Mouse (Mus musculus): ENCODE results near the gene Lactb. TPM values are rescaled to one million over a fixed set of nuclear protein-coding genes. Genes with fewer than 3 reads are reported as not detected.

Lactb gene
- total and polyA plus RNA-seq, 3 experiments: 14.6 to 29.4 (median 23.7) TPM

- dilution Hi-C loops (cut with MboI; ENCODE audit: extremely low pct_ligation_motif_present, extremely low pct_unique_long_range_greater_than_20kb, low sequenced_read_pairs): no loop called here
- DNase-seq (ENCODE audit: extremely low read depth): no peak
Observed at GRCm38 (mm10) chr9:67006376-67006775, 31.1 kb upstream of the Lactb start.

GRCm38 (mm10) chr9:67005161-67005742, 30.0 kb upstream of the Lactb start:
- Histone ChIP-seq H3K36me3 (replicated peaks in 1 of 2; ENCODE audit: control insufficient read depth in 1 of 2, insufficient read depth in 1 of 2, low read length in 1 of 2) (no peaks in the 10 kb centered on the region), H3K9ac (ENCODE audit: insufficient read depth, low read depth) (no peak overlapping the region), H3K4me1 (ENCODE audit: control insufficient read depth in 1 of 2, insufficient read depth in 2 of 2) (peaks cover 0 to 17% of the 10 kb centered on the region in 2 experiments; a peak in 2 of 4 replicates), H3K27me3 (replicated peaks) (no peaks in the 10 kb centered on the region), H3K27ac (ENCODE audit: insufficient read depth, low read depth) (no peak overlapping the region), H3K4me2 (ENCODE audit: insufficient read depth, low read depth, poor library complexity, severe bottlenecking) (no peak overlapping the region), H3K9me3 (replicated peaks; ENCODE audit: low read length) (no peaks in the 10 kb centered on the region), H3K79me2 (replicated peaks; ENCODE audit: control insufficient read depth, extremely low read depth, insufficient read depth, poor library complexity, severe bottlenecking) (no peaks in the 10 kb centered on the region), H3K4me3 (replicated peaks in 1 of 3; ENCODE audit: low read depth in 2 of 3, low read length in 2 of 3, poor library complexity in 1 of 3) (no peak overlapping the region)
- dilution Hi-C loops (cut with MboI; ENCODE audit: extremely low pct_ligation_motif_present, extremely low pct_unique_long_range_greater_than_20kb, low sequenced_read_pairs) (no loop called here), in situ Hi-C loops (cut with MboI; ENCODE audit: low pct_ligation_motif_present, low pct_unique_long_range_greater_than_20kb, low sequenced_read_pairs) (no loop called here)
- no peak for DNase-seq (ENCODE audit: extremely low read depth)
- no peak for TF ChIP-seq RCOR1 (conservative IDR thresholded peaks at IDR 0.05; ENCODE audit: low read depth, low read length)
- no peak for TF ChIP-seq RAD21 (IDR thresholded peaks at IDR 0.05; ENCODE audit: low read depth, low read length)
- no peak for TF ChIP-seq ZKSCAN1 (IDR thresholded peaks at IDR 0.05; ENCODE audit: borderline replicate concordance, low read depth, low read length)
- no peak for TF ChIP-seq MEF2A (IDR thresholded peaks at IDR 0.05; ENCODE audit: borderline replicate concordance, low read depth, low read length)
- TF ChIP-seq HCFC1 (IDR thresholded peaks at IDR 0.05; ENCODE audit: low read depth, low read length): no peak
- TF ChIP-seq ZC3H11A (IDR thresholded peaks at IDR 0.05; ENCODE audit: low read depth, low read length): no peak
- TF ChIP-seq USF1 (IDR thresholded peaks at IDR 0.05; ENCODE audit: low read depth, low read length): no peak
- TF ChIP-seq NELFE (IDR thresholded peaks at IDR 0.05; ENCODE audit: low read depth, low read length): no peak
- TF ChIP-seq GABPA (IDR thresholded peaks at IDR 0.05; ENCODE audit: insufficient replicate concordance, low read depth, low read length): no peak
- TF ChIP-seq MXI1 (IDR thresholded peaks at IDR 0.05; ENCODE audit: low read depth, low read length): no peak

More at GRCm38 (mm10) chr9:67006376-67006775, 31.1 kb upstream of the Lactb start:
- Histone ChIP-seq H3K4me2 (ENCODE audit: insufficient read depth, low read depth, poor library complexity, severe bottlenecking) (no peak overlapping the region), H3K27ac (ENCODE audit: insufficient read depth, low read depth) (no peak overlapping the region), H3K9me3 (replicated peaks; ENCODE audit: low read length) (no peaks in the 10 kb centered on the region), H3K4me3 (replicated peaks in 1 of 3; ENCODE audit: low read depth in 2 of 3, low read length in 2 of 3, poor library complexity in 1 of 3) (no peak overlapping the region), H3K79me2 (replicated peaks; ENCODE audit: control insufficient read depth, extremely low read depth, insufficient read depth, poor library complexity, severe bottlenecking) (no peaks in the 10 kb centered on the region), H3K4me1 (ENCODE audit: control insufficient read depth in 1 of 2, insufficient read depth in 2 of 2) (peaks cover 0 to 20% of the 10 kb centered on the region in 2 experiments; a peak in 2 of 4 replicates), H3K9ac (ENCODE audit: insufficient read depth, low read depth) (no peak overlapping the region), H3K27me3 (replicated peaks) (no peaks in the 10 kb centered on the region), H3K36me3 (replicated peaks in 1 of 2; ENCODE audit: control insufficient read depth in 1 of 2, insufficient read depth in 1 of 2, low read length in 1 of 2) (no peaks in the 10 kb centered on the region)
- TF ChIP-seq HCFC1 (IDR thresholded peaks at IDR 0.05; ENCODE audit: low read depth, low read length): no peak
- no peak for TF ChIP-seq MAX (IDR thresholded peaks at IDR 0.05; ENCODE audit: low read length)
- in situ Hi-C loops (cut with MboI; ENCODE audit: low pct_ligation_motif_present, low pct_unique_long_range_greater_than_20kb, low sequenced_read_pairs): no loop called here

GRCm38 (mm10) chr9:67003656-67004055, 28.4 kb upstream of the Lactb start:
- dilution Hi-C loops (cut with MboI; ENCODE audit: extremely low pct_ligation_motif_present, extremely low pct_unique_long_range_greater_than_20kb, low sequenced_read_pairs): no loop called here
- H3K27me3 ChIP-seq (replicated peaks): no peaks in the 10 kb centered on the region
- no peak overlapping the region for H3K4me3 ChIP-seq (replicated peaks in 1 of 3; ENCODE audit: low read depth in 2 of 3, low read length in 2 of 3, poor library complexity in 1 of 3)
- H3K4me2 ChIP-seq (ENCODE audit: insufficient read depth, low read depth, poor library complexity, severe bottlenecking): no peak overlapping the region
- TF ChIP-seq ELF1 (IDR thresholded peaks at IDR 0.05; ENCODE audit: low read depth, low read length) (no peak), JUND (conservative IDR thresholded peaks at IDR 0.05; ENCODE audit: low read depth, low read length) (no peak), UBTF (IDR thresholded peaks at IDR 0.05; ENCODE audit: low read depth, low read length) (no peak), PAX5 (IDR thresholded peaks at IDR 0.05; ENCODE audit: low read length) (no peak), TBP (conservative IDR thresholded peaks at IDR 0.05; ENCODE audit: low read depth, low read length) (no peak), TCF12 (IDR thresholded peaks at IDR 0.05; ENCODE audit: low read depth, low read length) (no peak), EP300 (IDR thresholded peaks at IDR 0.05; ENCODE audit: low read length) (no peak), POLR2AphosphoS2 (IDR thresholded peaks at IDR 0.05; ENCODE audit: low read depth, low read length) (no peak), ZKSCAN1 (IDR thresholded peaks at IDR 0.05; ENCODE audit: borderline replicate concordance, low read depth, low read length) (no peak), USF2 (conservative IDR thresholded peaks at IDR 0.05; ENCODE audit: low read depth, low read length) (no peak), MYC (IDR thresholded peaks at IDR 0.05; ENCODE audit: low read depth, low read length) (no peak), ZMIZ1 (IDR thresholded peaks at IDR 0.05; ENCODE audit: low read depth, low read length) (no peak), MAX (IDR thresholded peaks at IDR 0.05; ENCODE audit: low read length) (no peak), MAZ (IDR thresholded peaks at IDR 0.05; ENCODE audit: low read depth, low read length) (no peak)
- H3K4me1 ChIP-seq (ENCODE audit: control insufficient read depth in 1 of 2, insufficient read depth in 2 of 2): peaks cover 0 to 10% of the 10 kb centered on the region in 2 experiments; a peak in 2 of 4 replicates
- in situ Hi-C loops (cut with MboI; ENCODE audit: low pct_ligation_motif_present, low pct_unique_long_range_greater_than_20kb, low sequenced_read_pairs): loop anchor here (5.0 kb wide), 1 partner anchor 39 kb away; no protein-coding TSS in a partner anchor
- no peak overlapping the region for H3K9ac ChIP-seq (ENCODE audit: insufficient read depth, low read depth)
- no peaks in the 10 kb centered on the region for H3K36me3 ChIP-seq (replicated peaks in 1 of 2; ENCODE audit: control insufficient read depth in 1 of 2, insufficient read depth in 1 of 2, low read length in 1 of 2)
- no peak for DNase-seq (ENCODE audit: extremely low read depth)
- no peaks in the 10 kb centered on the region for H3K9me3 ChIP-seq (replicated peaks; ENCODE audit: low read length)
- no peak overlapping the region for H3K27ac ChIP-seq (ENCODE audit: insufficient read depth, low read depth)
- H3K79me2 ChIP-seq (replicated peaks; ENCODE audit: control insufficient read depth, extremely low read depth, insufficient read depth, poor library complexity, severe bottlenecking): no peaks in the 10 kb centered on the region

Measured in CH12.LX (cell line).